Mouse (Mus musculus) liver, embryonic 16.5 days (tissue): ENCODE results near the gene Vwa5a. TPM values are rescaled to one million over a fixed set of nuclear protein-coding genes. Genes with fewer than 3 reads are reported as not detected.

Source experiments
- ATAC-seq: fragments of 200-750 bp; cut with Nextera tagmentation; 2 replicates; pipeline ENCODE4 v1.8.0; 2017; ENCODE audit warnings: low read depth, mild to moderate bottlenecking, moderate number of reproducible peaks, moderate library complexity
- H3K27ac ChIP-seq: fragments of 300-500 bp; sonication (generic); 2 replicates; pipeline ENCODE4 v1.5.1; 2014; ENCODE audit warnings: mild to moderate bottlenecking, low read length
- H3K27me3 ChIP-seq: fragments of 300-500 bp; sonication (generic); 2 replicates; pipeline ENCODE4 v1.6.1; 2014; ENCODE audit warnings: low read depth, low read length, mixed read lengths; ENCODE audit not compliant: control insufficient read depth, insufficient read depth
- H3K36me3 ChIP-seq: fragments of 300-500 bp; sonication (generic); 2 replicates; pipeline ENCODE4 v1.6.1; 2014; ENCODE audit warnings: mild to moderate bottlenecking; ENCODE audit not compliant: control insufficient read depth, insufficient read depth
- H3K4me1 ChIP-seq: fragments of 300-500 bp; sonication (generic); 2 replicates; pipeline ENCODE4 v1.6.1; 2014; ENCODE audit warnings: low read depth, low read length, mixed read lengths; ENCODE audit not compliant: control insufficient read depth
- H3K4me2 ChIP-seq: fragments of 300-500 bp; sonication (generic); 2 replicates; pipeline ENCODE4 v1.6.1; 2014; ENCODE audit warnings: low read depth, low read length, mixed read lengths
- H3K4me3 ChIP-seq: fragments of 300-500 bp; sonication (generic); 2 replicates; pipeline ENCODE4 v1.5.1; 2014; ENCODE audit warnings: low read depth, mild to moderate bottlenecking, low read length
- H3K9ac ChIP-seq: fragments of 300-500 bp; sonication (generic); 2 replicates; pipeline ENCODE4 v1.6.1; 2014; ENCODE audit warnings: low read depth, low read length
- H3K9me3 ChIP-seq: fragments of 300-500 bp; sonication (generic); replicated peaks from 2 replicates; pipeline ENCODE4 v1.6.1; 2016; ENCODE audit warnings: low read length; ENCODE audit not compliant: control insufficient read depth
- WGBS: fragments of 180-500 bp; shearing (Covaris S2); extraction: QIAGEN DNeasy Blood & Tissue Kit; methylation state at CpG from one replicate; pipeline ENCODE4 v1.1.7; 2014; ENCODE audit not compliant: insufficient replicate concordance; 5-methylcytosine and 5-hydroxymethylcytosine counted together
- polyA plus RNA-seq: library from polyadenylated mRNA; unstranded; fragments of >200 nt; fragmentation: Nextera tagmentation; extraction: Ambion mirVana; gene quantifications from 2 replicates; pipeline ENCODE4 v1.2.1, GENCODE M21; 2015

The Vwa5a gene
- polyA plus RNA-seq, 1 experiment from 2014 or later: 9.0 TPM

DNA sequence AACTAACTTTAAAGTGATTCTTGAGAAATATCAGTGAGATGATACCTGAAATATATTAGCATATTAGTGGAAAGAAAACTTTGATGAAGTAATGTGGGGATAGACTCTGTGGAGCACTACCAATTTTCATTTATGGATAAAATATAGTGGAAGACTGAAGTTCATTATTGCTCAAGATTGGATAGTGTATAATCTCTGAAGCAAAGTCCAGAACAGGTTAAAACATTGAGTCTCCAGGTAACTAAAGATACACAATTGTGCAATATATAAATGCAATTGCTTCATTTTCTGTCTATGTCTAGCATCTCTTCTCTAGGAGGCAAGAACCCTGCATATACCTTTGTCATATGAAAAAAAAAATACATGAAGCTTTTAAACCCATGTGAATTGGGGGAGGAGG, 54.7 kb downstream of the Vwa5a start, which contains the start of gene Olfr921:
Olfr921 (plus strand) TSS at position 301 of the 400 bp plus-strand sequence.
- Histone ChIP-seq H3K9me3 (no peaks in the 10 kb centered on the region), H3K4me2 (no peak within 1 kb of the TSS), H3K27ac (no peak within 1 kb of the TSS), H3K4me3 (no peak within 1 kb of the TSS), H3K27me3 (no peaks in the 10 kb centered on the region), H3K9ac (no peak within 1 kb of the TSS), H3K36me3 (no peaks in the 10 kb centered on the region), H3K4me1 (no peaks in the 10 kb centered on the region)
- ATAC-seq: no peak

DNA sequence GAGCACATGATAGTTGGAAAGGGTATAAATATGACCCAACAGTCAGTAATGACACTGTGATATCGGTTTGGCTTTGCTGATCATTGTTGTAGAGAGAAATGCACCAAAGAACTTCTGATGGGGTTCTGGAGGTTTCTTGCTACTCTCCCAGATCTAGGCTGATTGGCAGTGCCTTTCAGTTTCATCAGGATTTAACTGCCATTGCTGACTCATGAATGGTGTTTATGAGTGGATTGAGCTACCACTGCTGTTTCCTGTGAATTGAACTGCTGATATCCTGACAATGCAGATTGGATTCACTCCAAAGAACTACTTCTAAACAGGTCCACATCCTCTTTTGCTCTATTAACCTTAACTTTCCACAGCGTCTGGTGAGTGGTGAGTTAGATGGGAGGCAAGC, 74.6 kb downstream of the Vwa5a start:
- WGBS: 47% methylated on average over 2 of the region's 2 CpGs
- Histone ChIP-seq H3K9me3 (no peaks in the 10 kb centered on the region), H3K4me1 (no peaks in the 10 kb centered on the region), H3K4me3 (no peak overlapping the region), H3K27me3 (no peaks in the 10 kb centered on the region), H3K4me2 (no peak overlapping the region), H3K9ac (no peak overlapping the region), H3K27ac (no peak overlapping the region), H3K36me3 (no peaks in the 10 kb centered on the region)
- ATAC-seq: no peak

Other genes with a start within 250 kb of the Vwa5a start
- gene Olfr905, start 247.2 kb upstream of the Vwa5a start, polyA plus RNA-seq: not detected in 2 replicates
- not detected in 2 replicates for gene Olfr906, start 231.2 kb upstream of the Vwa5a start, polyA plus RNA-seq
- gene Olfr907, start 222.5 kb upstream of the Vwa5a start, polyA plus RNA-seq: not detected in 2 replicates
- not detected in 2 replicates for gene Olfr911-ps1, start 196.7 kb upstream of the Vwa5a start, polyA plus RNA-seq
- not detected in 2 replicates for gene Olfr910, start 180.4 kb upstream of the Vwa5a start, polyA plus RNA-seq
- gene Olfr912, start 138.1 kb upstream of the Vwa5a start, polyA plus RNA-seq: not detected in 2 replicates
- not detected in 2 replicates for gene Olfr913, start 125.5 kb upstream of the Vwa5a start, polyA plus RNA-seq
- gene Olfr914, start 113.2 kb upstream of the Vwa5a start, polyA plus RNA-seq: not detected in 2 replicates
- gene Olfr916, start 58.4 kb upstream of the Vwa5a start, polyA plus RNA-seq: not detected in 2 replicates
- not detected in 2 replicates for gene Olfr917, start 52.4 kb upstream of the Vwa5a start, polyA plus RNA-seq
- not detected in 2 replicates for gene Olfr918, start 43.7 kb upstream of the Vwa5a start, polyA plus RNA-seq
- not detected in 2 replicates for gene Olfr919, start 14.6 kb upstream of the Vwa5a start, polyA plus RNA-seq
- not detected in 2 replicates for gene Olfr920, start 34.0 kb downstream of the Vwa5a start, polyA plus RNA-seq
- gene Olfr921, start 54.8 kb downstream of the Vwa5a start, polyA plus RNA-seq: not detected in 2 replicates
- gene Olfr922, start 96.3 kb downstream of the Vwa5a start, polyA plus RNA-seq: not detected in 2 replicates
- gene Olfr923, start 108.3 kb downstream of the Vwa5a start, polyA plus RNA-seq: not detected in 2 replicates
- gene Olfr924, start 126.2 kb downstream of the Vwa5a start, polyA plus RNA-seq: not detected in 2 replicates
- gene Olfr26, start 136.8 kb downstream of the Vwa5a start, polyA plus RNA-seq: not detected in 2 replicates
- not detected in 2 replicates for gene Olfr926, start 158.9 kb downstream of the Vwa5a start, polyA plus RNA-seq
- gene Olfr930, start 211.5 kb downstream of the Vwa5a start, polyA plus RNA-seq: not detected in 2 replicates